ENCODE assay signal across 25 mouse cellular contexts in genomic region chr6:34688971-34689370, GRCm38 (mm10).
DNase-seq lines count a peak whose midpoint lies in the region; ATAC-seq and TF ChIP-seq lines count a peak whose summit lies in the region.
"Had no signal": no experiment of that assay in that cellular context is flagged by ENCODE, and none has a peak within 500 bp of the region (broad histone marks: within the 10 kb centered on the region; RNA-seq: fewer than 3 reads in every experiment).

No protein-coding gene starts in this region.

- no peak overlapping the region for H3K9ac ChIP-seq in heart, embryonic 12.5 days
- H3K9ac ChIP-seq in kidney, postnatal 0 days (ENCODE audit: low read depth, low read length), result no peak overlapping the region
- H3K9ac ChIP-seq: embryonic facial prominence, embryonic 12.5 days; forebrain, embryonic 12.5 days; heart, embryonic 15.5 days; hindbrain, embryonic 12.5 days; neural tube, embryonic 13.5 days had no signal

- DNase-seq in adrenal gland, adult 8-10 months, result peak; percentile 6
- DNase-seq in adrenal gland, postnatal 25 days, result no peak
- peak; percentile 53 to 68 for DNase-seq in heart, adult 9 months (ENCODE audit: low spot score in 2 of 2)
- DNase-seq in kidney, postnatal 0 days (ENCODE audit: low spot score), result peak; percentile 42
- DNase-seq in kidney, postnatal 4 days, result no peak
- DNase-seq in large intestine, adult 2 months (ENCODE audit: low read depth, low spot score), result peak; percentile 24
- DNase-seq in cerebellum, postnatal 10 days, result no peak
- DNase-seq: cerebellum, adult 11 months; cerebellum, postnatal 14 days; layer of hippocampus, postnatal 36 days; lung, adult 18-20 months; lung, postnatal 10 days; thymus, postnatal 25 days had no signal

- no peak overlapping the region for H3K27ac ChIP-seq in heart, embryonic 12.5 days (ENCODE audit: poor library complexity, severe bottlenecking)
- H3K27ac ChIP-seq in kidney, postnatal 0 days, result no peak overlapping the region
- H3K27ac ChIP-seq: embryonic facial prominence, embryonic 12.5 days; forebrain, embryonic 12.5 days; heart, embryonic 15.5 days; hindbrain, embryonic 12.5 days; layer of hippocampus, adult 2 months; midbrain, embryonic 10.5 days; neural tube, embryonic 13.5 days had no signal

- H3K36me3 ChIP-seq in heart, embryonic 12.5 days, result peaks cover 23% of the 10 kb centered on the region
- no peaks in the 10 kb centered on the region for H3K36me3 ChIP-seq in kidney, postnatal 0 days (ENCODE audit: insufficient read depth, low read length)
- H3K36me3 ChIP-seq: forebrain, embryonic 12.5 days; hindbrain, embryonic 12.5 days; midbrain, embryonic 10.5 days; neural tube, embryonic 13.5 days had no signal

- no peak for TF ChIP-seq CTCF in kidney, postnatal 0 days (IDR thresholded peaks at IDR 0.05; ENCODE audit: low read depth)

- no peak overlapping the region for H3K4me2 ChIP-seq in heart, embryonic 12.5 days
- no peak overlapping the region for H3K4me2 ChIP-seq in kidney, postnatal 0 days (ENCODE audit: low read length)
- H3K4me2 ChIP-seq: embryonic facial prominence, embryonic 12.5 days; forebrain, embryonic 12.5 days; heart, embryonic 15.5 days; hindbrain, embryonic 12.5 days; liver, embryonic 11.5 days; neural tube, embryonic 13.5 days had no signal

- no peaks in the 10 kb centered on the region for H3K9me3 ChIP-seq in heart, embryonic 12.5 days (replicated peaks)
- H3K9me3 ChIP-seq in kidney, postnatal 0 days (replicated peaks; ENCODE audit: low read length), result no peaks in the 10 kb centered on the region
- H3K9me3 ChIP-seq: embryonic facial prominence, embryonic 12.5 days; forebrain, embryonic 12.5 days; heart, embryonic 15.5 days; hindbrain, embryonic 12.5 days; midbrain, embryonic 10.5 days; neural tube, embryonic 13.5 days had no signal

- H3K4me1 ChIP-seq in heart, embryonic 12.5 days (replicated peaks), result peaks cover 36% of the 10 kb centered on the region
- peaks cover 16% of the 10 kb centered on the region; the same call in 1 of the 2 replicates for H3K4me1 ChIP-seq in kidney, postnatal 0 days (replicated peaks; ENCODE audit: insufficient read depth, low read length)

- H3K27me3 ChIP-seq in heart, embryonic 12.5 days (replicated peaks), result no peaks in the 10 kb centered on the region
- no peaks in the 10 kb centered on the region for H3K27me3 ChIP-seq in kidney, postnatal 0 days (ENCODE audit: insufficient read depth, low read length)
- H3K27me3 ChIP-seq: embryonic facial prominence, embryonic 12.5 days; forebrain, embryonic 12.5 days; heart, embryonic 15.5 days; hindbrain, embryonic 12.5 days; neural tube, embryonic 13.5 days had no signal

- ATAC-seq in heart, embryonic 12.5 days (ENCODE audit: insufficient number of reproducible peaks, low FRiP score), result no peak
- ATAC-seq in kidney, postnatal 0 days (replicated peaks; ENCODE audit: low FRiP score, low read depth), result no peak
- ATAC-seq: midbrain, embryonic 16.5 days had no signal

- 68% methylated on average over 2 of the region's 2 CpGs for WGBS in heart, embryonic 12.5 days
- 69% methylated on average over 2 of the region's 2 CpGs for WGBS in kidney, postnatal 0 days
- 49% methylated on average over 2 of the region's 2 CpGs for WGBS in large intestine, adult 2 months

- H3K4me3 ChIP-seq in heart, embryonic 12.5 days, result no peak overlapping the region
- no peak overlapping the region for H3K4me3 ChIP-seq in kidney, postnatal 0 days (replicated peaks; ENCODE audit: low read depth, low read length)
- H3K4me3 ChIP-seq: embryonic facial prominence, embryonic 12.5 days; erythroblast, embryonic 14.5 days; forebrain, embryonic 12.5 days; heart, embryonic 15.5 days; hindbrain, embryonic 12.5 days; layer of hippocampus, adult 2 months; midbrain, embryonic 10.5 days; myocyte; neural tube, embryonic 13.5 days had no signal

Comparison
In these comparisons a context has a peak if more than half of its experiments do, and no peak if none do; other contexts are left out.
1. DNase-seq: peak in adrenal gland, adult 8-10 months (single experiment), heart, adult 9 months (2 of 2), kidney, postnatal 0 days (single experiment) and large intestine, adult 2 months (single experiment); none in adrenal gland, postnatal 25 days (single experiment), kidney, postnatal 4 days (0 of 2) and cerebellum, postnatal 10 days (0 of 2).